Mouse (Mus musculus) fat pad, adult 2 months (tissue): ENCODE measurements around the gene BC004004.
"Not testable (repeated sequence)": the region's sequence is repeated elsewhere in the genome, so short reads cannot be mapped to it uniquely, and the experiment has no call there.

Experiments
- DNase-seq: peaks from one replicate; pipeline ENCODE4 v3.0.0-alpha.2; 2011; ENCODE audit warnings: low read depth, low spot score; ENCODE audit errors: extremely low read depth

The BC004004 gene

GRCm38 (mm10) chr17:29297321-29297720, 28.7 kb downstream of the BC004004 start:
- no peak for DNase-seq

GRCm38 (mm10) chr17:29297813-29298212, 29.2 kb downstream of the BC004004 start:
- no peak for DNase-seq

- no peak for DNase-seq
Observed at GRCm38 (mm10) chr17:29299282-29299681, 30.7 kb downstream of the BC004004 start.

GRCm38 (mm10) chr17:29300926-29301325, 32.3 kb downstream of the BC004004 start:
- DNase-seq, result no peak

- DNase-seq, result no peak
Observed at GRCm38 (mm10) chr17:29301421-29301820, 32.8 kb downstream of the BC004004 start.

GRCm38 (mm10) chr17:29302149-29302548, 33.6 kb downstream of the BC004004 start:
- DNase-seq, result no peak

GRCm38 (mm10) chr17:29303087-29303486, 34.5 kb downstream of the BC004004 start:
- no peak for DNase-seq

GRCm38 (mm10) chr17:29303856-29304255, 35.3 kb downstream of the BC004004 start:
- DNase-seq, result no peak

- no peak for DNase-seq
Observed at GRCm38 (mm10) chr17:29304376-29305057, 35.9 kb downstream of the BC004004 start.

GRCm38 (mm10) chr17:29305058-29305806, 36.6 kb downstream of the BC004004 start:
- DNase-seq, result no peak

- DNase-seq, result no peak
Observed at GRCm38 (mm10) chr17:29305871-29306270, 37.3 kb downstream of the BC004004 start.

GRCm38 (mm10) chr17:29310056-29310623, 41.6 kb downstream of the BC004004 start:
- no peak for DNase-seq

- DNase-seq, result no peak
Observed at GRCm38 (mm10) chr17:29311602-29312001, 43.0 kb downstream of the BC004004 start.

GRCm38 (mm10) chr17:29312082-29312481, 43.5 kb downstream of the BC004004 start:
- no peak for DNase-seq

- DNase-seq, result no peak
Observed at GRCm38 (mm10) chr17:29313300-29313699, 44.7 kb downstream of the BC004004 start.

GRCm38 (mm10) chr17:29315672-29316465, 47.3 kb downstream of the BC004004 start:
- DNase-seq, result no peak

GRCm38 (mm10) chr17:29316891-29317290, 48.3 kb downstream of the BC004004 start:
- no peak for DNase-seq

GRCm38 (mm10) chr17:29317380-29317779, 48.8 kb downstream of the BC004004 start, which contains the start of gene Pi16:
Gene Pi16, plus strand, starts transcription at chr17:29317680.
- not testable (repeated sequence) for DNase-seq

GRCm38 (mm10) chr17:29318731-29319250, 50.2 kb downstream of the BC004004 start:
- DNase-seq, result no peak

GRCm38 (mm10) chr17:29319476-29319875, 50.9 kb downstream of the BC004004 start:
- DNase-seq, result no peak
